Mouse (Mus musculus) B cell, adult 62 days (primary cell): ENCODE data around the gene H13. TPM values are rescaled to one million over a fixed set of nuclear protein-coding genes. Genes with fewer than 3 reads are reported as not detected.

Experiments
- total RNA-seq: library from RNA; stranded (reverse); gene quantifications from 4 replicates; pipeline ENCODE4 v1.2.4, GENCODE M21; 2023

The H13 gene
- total RNA-seq, result 91.4 to 102 TPM (median 99.1 TPM) in 4 replicates

DNA sequence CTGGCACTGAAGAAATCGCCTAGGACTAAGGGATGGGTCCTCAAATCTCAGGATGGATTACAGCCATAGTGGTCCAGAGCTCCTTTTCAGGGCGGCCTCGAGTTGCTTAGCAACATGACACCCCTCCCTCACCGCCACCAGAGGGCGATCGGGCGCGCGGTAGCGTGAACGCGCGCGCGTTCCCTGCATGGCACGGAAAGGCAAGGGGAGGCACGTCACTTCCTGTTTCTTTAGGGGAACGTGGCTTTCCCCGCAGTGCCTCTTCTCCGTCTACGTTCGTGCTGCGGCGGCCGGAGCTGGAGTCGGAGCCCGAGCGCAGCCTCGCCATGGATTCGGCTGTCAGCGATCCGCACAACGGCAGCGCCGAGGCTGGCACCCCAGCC is at the start of gene H13:
Gene H13 (plus strand): TSS at position 206 of the 383 bp plus-strand sequence.

DNA sequence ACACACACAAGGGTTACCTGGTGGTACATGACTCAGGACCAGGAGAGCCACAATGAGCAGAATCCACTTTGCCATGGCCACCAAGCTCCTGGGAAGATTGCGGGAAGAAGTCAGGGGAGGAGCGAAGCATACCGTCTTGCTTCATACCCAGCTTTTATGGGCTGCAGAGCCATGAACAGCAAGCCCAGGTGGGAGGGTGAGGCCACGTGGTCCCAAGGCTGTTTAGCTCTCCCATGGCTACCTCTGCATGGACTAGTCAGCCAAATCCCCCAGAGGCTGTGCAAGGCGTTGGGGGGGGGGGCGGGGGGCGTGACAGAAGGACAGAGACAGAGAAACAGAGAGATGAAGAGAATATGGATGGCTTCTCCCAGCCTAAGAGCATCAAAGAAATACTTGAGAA is 46.3 kb upstream of the H13 start, which contains the start of gene Defb25:
Gene Defb25 (minus strand): TSS at position 101 of the 400 bp plus-strand sequence.

DNA sequence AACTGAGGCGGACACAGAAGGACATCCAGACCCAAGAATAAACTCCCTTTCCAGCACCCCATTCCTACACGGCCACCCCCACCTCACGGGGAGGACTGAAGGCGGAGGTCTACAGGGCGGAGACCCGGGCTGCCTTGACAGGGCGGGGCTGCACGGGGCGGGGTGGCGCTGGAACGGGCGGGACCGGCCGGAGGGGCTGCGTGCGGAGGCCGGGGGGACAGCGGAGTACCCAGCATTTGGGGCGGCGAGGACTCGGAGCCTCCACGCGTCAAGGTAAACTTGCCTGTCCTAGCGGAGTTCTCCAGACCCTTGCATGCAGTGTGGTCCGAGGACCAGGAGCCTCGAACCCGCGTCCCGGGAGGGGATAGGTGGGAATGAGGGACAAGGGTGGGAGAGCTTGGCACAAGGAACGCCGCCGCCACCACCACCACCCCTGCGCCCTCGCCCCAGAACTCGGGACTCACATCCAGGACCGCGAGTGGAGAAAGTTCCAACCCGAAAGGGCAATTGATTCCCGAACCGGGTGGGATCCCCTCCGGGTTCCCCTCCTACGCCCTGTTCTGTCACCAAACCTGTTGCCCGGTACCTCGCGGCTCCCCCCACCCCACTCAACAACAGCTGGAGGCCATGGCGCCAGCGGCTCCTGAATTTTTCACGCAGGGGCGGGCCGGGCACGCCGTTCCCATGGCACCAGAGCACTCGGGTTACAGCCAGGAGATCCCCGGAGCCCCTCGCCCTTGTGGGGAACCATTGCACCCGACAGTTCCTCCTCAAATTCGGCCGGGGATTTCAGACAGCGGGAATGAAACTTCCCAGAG is 42.3 kb upstream of the H13 start, which contains the start of gene Rem1:
Gene Rem1 (plus strand): TSS at position 178 of the 818 bp plus-strand sequence.

DNA sequence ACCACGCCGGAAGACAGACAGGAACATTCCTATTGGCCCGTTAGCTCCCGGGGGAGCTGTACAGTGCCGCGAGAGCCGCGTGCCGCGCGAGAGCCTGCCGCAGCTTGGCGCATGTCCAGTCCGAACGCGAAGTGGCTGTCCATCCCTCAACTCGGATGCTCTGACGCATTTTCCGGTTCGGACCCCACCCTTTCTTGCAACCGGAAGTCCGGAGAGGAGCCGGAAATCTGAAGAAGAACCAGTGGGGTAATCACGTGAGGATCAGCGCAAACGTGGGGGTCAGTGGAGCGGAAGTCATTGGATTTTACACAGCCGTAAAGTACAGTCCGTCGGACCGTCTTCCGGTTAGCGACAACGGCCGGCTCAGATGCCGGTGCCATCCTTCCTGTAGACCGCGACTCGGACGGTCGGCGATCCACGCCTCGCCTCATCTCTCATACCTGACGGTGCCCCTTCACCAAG is 17.6 kb downstream of the H13 start, which contains the start of gene Mcts2:
Gene Mcts2 (plus strand): TSS at position 230 of the 462 bp plus-strand sequence.

DNA sequence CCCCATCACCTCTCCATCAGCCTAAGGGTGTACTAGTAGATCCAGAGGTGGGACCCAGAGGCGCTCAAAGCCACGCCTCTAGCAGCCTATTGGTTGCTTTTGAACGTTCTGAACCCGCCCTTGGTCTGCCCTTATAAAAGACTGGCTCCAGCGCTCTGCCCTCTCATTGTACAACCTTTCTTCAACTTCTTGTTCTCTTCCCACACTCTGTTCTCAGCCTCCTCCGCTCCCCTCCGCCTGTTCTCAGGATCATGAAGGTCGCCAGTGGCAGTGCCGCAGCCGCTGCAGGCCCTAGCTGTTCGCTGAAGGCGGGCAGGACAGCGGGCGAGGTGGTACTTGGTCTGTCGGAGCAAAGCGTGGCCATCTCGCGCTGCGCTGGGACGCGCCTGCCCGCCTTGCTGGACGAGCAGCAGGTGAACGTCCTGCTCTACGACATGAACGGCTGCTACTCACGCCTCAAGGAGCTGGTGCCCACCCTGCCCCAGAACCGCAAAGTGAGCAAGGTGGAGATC is 66.9 kb downstream of the H13 start, which contains the start of gene Id1:
Gene Id1 (plus strand): TSS at position 162 of the 512 bp plus-strand sequence.

DNA sequence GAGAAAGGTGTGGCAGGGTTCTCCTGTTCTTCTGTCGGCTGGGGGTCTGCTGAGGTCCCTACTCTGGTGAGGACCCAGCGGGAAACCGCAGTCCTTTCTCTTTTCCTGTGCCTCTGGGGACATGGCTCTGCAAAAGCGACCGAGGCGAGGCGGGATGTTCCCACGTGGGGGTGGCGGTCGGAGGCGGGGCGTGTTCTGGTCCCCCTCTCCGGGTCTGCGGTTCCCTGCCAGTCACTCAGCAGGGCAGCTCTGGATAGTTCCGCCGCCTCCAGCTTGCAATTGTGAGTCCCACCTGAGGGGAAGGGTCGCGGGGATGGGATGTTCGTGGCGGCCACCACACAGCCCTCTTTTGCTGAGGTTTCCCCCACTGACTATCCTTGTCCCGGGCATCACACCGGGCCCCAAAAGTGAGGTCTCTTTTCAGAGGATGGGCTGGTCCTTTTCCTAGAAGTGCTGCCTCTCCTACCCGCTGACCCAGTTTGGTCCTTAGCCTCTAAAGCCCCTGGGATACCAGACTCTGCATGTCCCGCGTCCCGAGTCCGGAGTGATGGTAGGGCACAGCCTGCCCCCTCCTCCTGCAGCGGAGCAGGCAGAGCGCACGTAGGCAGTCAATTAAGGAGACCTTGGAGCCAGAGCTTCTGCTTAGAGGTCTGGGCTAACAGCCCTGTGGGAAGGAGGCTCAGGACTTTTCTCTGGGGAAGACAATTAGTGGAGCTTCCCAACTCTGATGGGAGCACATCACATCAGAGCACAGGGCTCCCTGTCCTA is 84.9 kb downstream of the H13 start, which contains the start of gene Cox4i2:
Gene Cox4i2 (plus strand): TSS at position 230 of the 768 bp plus-strand sequence.

Other genes starting within 250 kb of the H13 start
- not detected in 4 replicates for gene Defb23, start 204.8 kb upstream of the H13 start, total RNA-seq
- not detected in 4 replicates for gene Defb20, start 192.4 kb upstream of the H13 start, total RNA-seq
- gene Defb22, start 179.3 kb upstream of the H13 start, total RNA-seq, result not detected in 4 replicates
- gene Defb26, start 157.8 kb upstream of the H13 start, total RNA-seq, result not detected in 4 replicates
- not detected in 4 replicates for gene Defb28, start 151.2 kb upstream of the H13 start, total RNA-seq
- not detected in 4 replicates for gene Defb29, start 129.4 kb upstream of the H13 start, total RNA-seq
- not detected in 4 replicates for gene Gm17416, start 100.1 kb upstream of the H13 start, total RNA-seq
- gene Defb21, start 96.7 kb upstream of the H13 start, total RNA-seq, result not detected in 4 replicates
- not detected in 4 replicates for gene Defb19, start 89.1 kb upstream of the H13 start, total RNA-seq
- not detected in 4 replicates for gene Defb45, start 70.1 kb upstream of the H13 start, total RNA-seq
- not detected in 4 replicates for gene Defb36, start 65.1 kb upstream of the H13 start, total RNA-seq
- gene Defb25, start 46.4 kb upstream of the H13 start, total RNA-seq, result not detected in 4 replicates
- not detected in 4 replicates for gene Rem1, start 42.5 kb upstream of the H13 start, total RNA-seq
- 19.7 to 26.7 TPM (median 21.4 TPM) in 4 replicates for gene Mcts2, start 17.6 kb downstream of the H13 start, total RNA-seq
- gene Id1, start 66.8 kb downstream of the H13 start, total RNA-seq, result 0.81 to 2.2 TPM in 2 of 4 replicates, not detected in the others
- gene Cox4i2, start 84.7 kb downstream of the H13 start, total RNA-seq, result not detected in 4 replicates
- gene Bcl2l1, start 162.3 kb downstream of the H13 start, total RNA-seq, result 4.7 to 13.7 TPM (median 7.7 TPM) in 4 replicates
- 1.6 to 3.0 TPM (median 2.0 TPM) in 4 replicates for gene Tpx2, start 178.5 kb downstream of the H13 start, total RNA-seq
- gene Mylk2, start 241.9 kb downstream of the H13 start, total RNA-seq, result not detected in 4 replicates